Mouse (Mus musculus) cerebellum, adult 2 months (tissue): ENCODE measurements at regions not wholly inside any gene's neighbourhood (a gene's known extent, or its start where the extent isn't known, plus 50 kb on each side); places are given as distances from the start of the nearest gene placed in this dataset.

Experiments used
- CTCF ChIP-seq: fragments of 200-500 bp; IDR thresholded peaks from 2 replicates; pipeline ENCODE4 v1.5.1; 2011; ENCODE audit warnings: low read depth, mild to moderate bottlenecking, control low read depth, low read length, moderate library complexity, borderline replicate concordance; ENCODE audit not compliant: insufficient read depth
- POLR2A ChIP-seq: fragments of 200-500 bp; IDR thresholded peaks from 2 replicates; pipeline ENCODE4 v1.6.1; 2011; ENCODE audit warnings: low read length, control low read depth, borderline replicate concordance; ENCODE audit not compliant: insufficient read depth

DNA sequence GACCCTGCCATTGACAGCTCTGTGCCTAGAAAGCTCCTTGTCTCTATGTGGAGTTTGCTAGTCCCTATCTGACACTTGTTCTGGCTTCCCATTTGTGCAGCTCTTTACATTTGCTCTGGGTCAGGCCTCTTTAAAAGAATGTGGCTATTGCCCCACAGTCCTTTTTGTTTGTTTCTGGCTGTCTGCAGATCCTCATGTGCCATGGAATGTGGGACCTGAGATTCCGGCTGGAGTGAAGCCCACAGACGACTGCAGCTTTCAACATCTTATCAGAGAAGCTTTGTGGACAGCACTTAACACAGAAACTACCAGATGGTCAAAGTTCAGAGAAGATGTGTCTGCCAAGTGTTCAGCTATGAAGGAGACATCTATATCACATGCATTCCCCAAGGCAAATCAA, 309.7 kb upstream of the Egfl6 start:
- TF ChIP-seq POLR2A (no peak), CTCF (no peak)
